Mouse (Mus musculus) right cerebral cortex, adult 18-20 months (tissue): ENCODE results near the gene Sprr2h.

Experiments
- DNase-seq: peaks from one replicate; pipeline ENCODE4 v3.0.0; 2022; ENCODE audit warnings: mixed read lengths

Gene Sprr2h

GRCm38 (mm10) chr3:92385385-92385784, at the start of gene Sprr2h:
Gene Sprr2h (plus strand): TSS chr3:92385685.
- DNase-seq: no peak

DNA sequence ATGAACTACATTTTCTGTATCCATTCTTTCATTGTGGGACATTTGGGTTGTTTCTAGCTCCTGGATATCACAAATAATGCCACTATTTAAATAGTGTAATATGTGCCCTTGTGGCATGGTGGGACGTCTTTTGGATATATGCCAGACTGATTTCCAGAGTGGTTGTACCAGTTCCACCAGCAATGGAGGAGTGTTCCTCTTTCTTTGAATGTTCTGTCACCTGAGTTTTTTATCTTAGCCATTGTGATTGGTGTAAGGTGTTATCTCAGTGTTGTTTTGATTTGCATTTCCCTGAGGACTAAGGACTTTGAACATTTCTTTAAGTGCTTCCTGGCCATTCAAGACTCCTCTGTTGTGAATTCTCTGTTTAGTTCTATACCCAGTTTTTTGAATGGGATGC, 49.2 kb upstream of the Sprr2h start:
- DNase-seq: no peak

- no peak for DNase-seq
Measured at GRCm38 (mm10) chr3:92338840-92339239, 46.6 kb upstream of the Sprr2h start, which contains the start of gene Sprr2d. Gene Sprr2d (plus strand): TSS chr3:92339140.

GRCm38 (mm10) chr3:92351843-92352242, 33.6 kb upstream of the Sprr2h start, which contains the start of gene Sprr2e:
Gene Sprr2e (plus strand): TSS chr3:92352143.
- DNase-seq: no peak

DNA sequence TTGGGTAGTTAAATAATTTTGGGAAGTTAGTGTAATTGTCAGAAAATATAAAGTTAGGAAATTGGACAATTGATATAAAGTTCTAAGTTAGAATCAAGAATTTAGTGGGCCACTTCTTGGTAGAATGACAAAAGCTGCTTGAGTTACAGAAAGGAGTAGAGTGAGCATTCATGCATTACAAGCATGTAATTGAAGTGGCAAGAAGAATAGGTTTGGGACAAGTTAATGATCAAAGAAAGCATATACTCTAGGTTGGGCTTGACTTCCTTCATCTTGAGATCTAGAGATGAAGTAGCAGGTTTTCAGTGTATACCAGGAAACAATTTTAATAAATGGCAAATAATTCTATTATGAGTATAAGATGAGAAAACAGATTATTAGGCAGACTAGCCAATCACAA, 23.9 kb upstream of the Sprr2h start:
- no peak for DNase-seq

GRCm38 (mm10) chr3:92364887-92365286, 20.6 kb upstream of the Sprr2h start, which contains the start of gene Sprr2f:
Gene Sprr2f (plus strand): TSS chr3:92365187.
- no peak for DNase-seq

GRCm38 (mm10) chr3:92373613-92374012, 11.9 kb upstream of the Sprr2h start:
- DNase-seq: no peak

GRCm38 (mm10) chr3:92394301-92394700, 8.8 kb downstream of the Sprr2h start:
- no peak for DNase-seq

DNA sequence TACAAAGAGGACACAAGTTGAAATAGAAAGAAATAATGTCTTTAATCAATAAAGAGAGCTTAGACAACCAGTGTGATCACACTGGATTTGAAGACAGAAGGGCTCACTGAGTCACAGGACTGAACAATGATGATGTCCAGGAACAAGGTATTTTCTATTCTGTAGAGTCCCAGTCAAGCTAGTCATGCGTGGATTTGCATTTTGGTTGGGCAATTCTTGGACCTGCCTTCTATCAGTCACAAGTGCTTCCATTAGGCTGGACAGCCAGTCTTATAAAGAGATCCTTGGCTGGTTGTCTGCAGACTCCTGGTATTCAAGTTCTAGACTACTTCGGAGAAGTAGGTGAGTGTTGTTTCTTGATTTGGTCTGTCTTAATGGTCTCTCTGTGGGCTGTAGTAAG, 22.2 kb downstream of the Sprr2h start, which contains the start of gene Sprr2i:
Sprr2i (plus strand) TSS at position 301 of the 400 bp plus-strand sequence.
- no peak for DNase-seq

DNA sequence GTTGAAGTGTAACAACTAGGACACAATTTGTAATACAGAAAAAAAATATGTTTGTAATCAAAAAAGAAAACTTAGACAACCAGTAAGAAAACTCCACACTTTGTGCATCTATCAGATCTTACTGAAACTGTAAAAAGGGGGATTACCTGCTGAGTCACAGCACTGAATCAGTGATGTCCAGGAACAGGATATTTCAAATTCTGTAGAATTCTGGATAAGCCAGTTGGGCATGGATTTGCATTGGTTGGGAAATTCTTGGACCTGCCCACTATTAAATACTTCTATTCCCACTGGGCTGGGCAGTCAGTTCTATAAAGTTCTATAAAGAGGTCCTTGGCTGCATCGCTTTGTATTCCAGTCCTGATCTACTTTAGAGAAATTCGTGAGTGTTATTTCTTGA, 32.3 kb downstream of the Sprr2h start, which contains the start of gene Sprr2j-ps:
Sprr2j-ps (plus strand) TSS at position 301 of the 400 bp plus-strand sequence.
- DNase-seq: no peak

GRCm38 (mm10) chr3:92429323-92429722, 43.8 kb downstream of the Sprr2h start, which contains the start of gene Gm9774:
Gene Gm9774 (minus strand): TSS chr3:92429423.
- no peak for DNase-seq

GRCm38 (mm10) chr3:92432282-92432681, 46.8 kb downstream of the Sprr2h start, which contains the start of gene Sprr2k:
Gene Sprr2k (plus strand): TSS chr3:92432582.
- no peak for DNase-seq
